8 mouse cellular contexts compared by ENCODE assay signal in the genomic region with DNA sequence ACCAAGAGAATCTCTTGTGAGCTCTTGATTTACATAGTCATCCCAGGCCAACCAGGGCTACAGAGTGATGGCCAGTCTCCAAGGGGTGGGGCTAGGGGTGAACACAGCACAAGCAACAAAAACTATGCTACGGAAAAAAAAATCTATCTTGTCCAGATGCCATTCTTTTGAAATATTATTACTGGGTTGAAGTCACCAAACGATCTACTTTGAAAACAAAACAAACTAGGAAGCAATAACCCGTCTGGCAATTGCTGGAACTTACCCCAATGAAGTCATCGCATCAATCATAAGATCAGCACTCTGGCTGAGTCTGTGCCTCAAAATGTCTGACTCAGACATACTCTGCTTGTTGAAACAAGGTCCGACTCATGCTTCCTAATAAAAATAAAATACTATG. TPM values are rescaled to one million over a fixed set of nuclear protein-coding genes. Genes with fewer than 3 reads are reported as not detected.
DNase-seq lines count a peak whose midpoint lies in the region; ATAC-seq and TF ChIP-seq lines count a peak whose summit lies in the region.

No protein-coding gene starts in this region.

- no peak for TF ChIP-seq CTCF in ES-Bruce4 (IDR thresholded peaks at IDR 0.05; ENCODE audit: low read depth, low read length)
- no peak for TF ChIP-seq CTCF in liver, embryonic 14.5 days (IDR thresholded peaks at IDR 0.05; ENCODE audit: low read depth)

- H3K4me2 ChIP-seq in heart, embryonic 14.5 days (ENCODE audit: low read length) = peak overlapping the region; percentile 86
- peak overlapping the region; percentile 100 for H3K4me2 ChIP-seq in liver, embryonic 14.5 days (ENCODE audit: low read depth)

- WGBS in heart, embryonic 14.5 days = 16% methylated on average over 5 of the region's 5 CpGs
- 19% methylated on average over 5 of the region's 5 CpGs for WGBS in liver, embryonic 14.5 days (ENCODE audit: insufficient replicate concordance)

- peak overlapping the region; percentile 97 for H3K9ac ChIP-seq in ES-Bruce4 (ENCODE audit: low read depth, poor library complexity, severe bottlenecking)
- peak overlapping the region; percentile 86 for H3K9ac ChIP-seq in heart, embryonic 14.5 days (ENCODE audit: low read length)
- peak overlapping the region; percentile 98 for H3K9ac ChIP-seq in liver, embryonic 14.5 days (replicated peaks)

- H3K27me3 ChIP-seq in ES-Bruce4 (ENCODE audit: control insufficient read depth, insufficient read depth, low read length, poor library complexity, severe bottlenecking) = no peaks in the 10 kb centered on the region
- H3K27me3 ChIP-seq in heart, embryonic 14.5 days (ENCODE audit: control insufficient read depth, insufficient read depth, low read length) = no peaks in the 10 kb centered on the region
- no peaks in the 10 kb centered on the region for H3K27me3 ChIP-seq in liver, embryonic 14.5 days (ENCODE audit: control insufficient read depth, insufficient read depth, low read length)

- H3K4me1 ChIP-seq in ES-Bruce4 (ENCODE audit: control insufficient read depth, insufficient read depth, low read length) = no peaks in the 10 kb centered on the region
- peaks cover 2 to 20% of the 10 kb centered on the region in 2 experiments; a peak in 3 of 4 replicates for H3K4me1 ChIP-seq in heart, embryonic 14.5 days (ENCODE audit: control insufficient read depth in 2 of 2, insufficient read depth in 2 of 2, low read length in 2 of 2)
- H3K4me1 ChIP-seq in liver, embryonic 14.5 days (replicated peaks; ENCODE audit: control insufficient read depth in 2 of 2, insufficient read depth in 2 of 2, low read length in 1 of 2) = peaks cover 21 to 22% of the 10 kb centered on the region in 2 experiments

- peak overlapping the region; percentile 94 for H3K27ac ChIP-seq in ES-Bruce4 (ENCODE audit: insufficient read depth, low read length)
- peak overlapping the region in 1 of 2 experiments; percentile 92; a peak in 3 of 4 replicates for H3K27ac ChIP-seq in heart, embryonic 14.5 days (replicated peaks in 1 of 2; ENCODE audit: control insufficient read depth in 1 of 2, insufficient read depth in 1 of 2, low read depth in 2 of 2, low read length in 2 of 2)
- peak overlapping the region; percentile 98 for H3K27ac ChIP-seq in liver, embryonic 14.5 days

- TF ChIP-seq POLR2A in ES-Bruce4 (IDR thresholded peaks at IDR 0.05; ENCODE audit: insufficient read depth, low read length) = no peak

- H3K4me3 ChIP-seq in ES-Bruce4 (ENCODE audit: low read depth, low read length) = no peak overlapping the region
- peak overlapping the region in 1 of 2 experiments; percentile 57; a peak in 3 of 4 replicates for H3K4me3 ChIP-seq in heart, embryonic 14.5 days (ENCODE audit: control insufficient read depth in 1 of 2, insufficient read depth in 1 of 2, low read depth in 1 of 2, low read length in 2 of 2)
- H3K4me3 ChIP-seq in liver, embryonic 14.5 days (ENCODE audit: insufficient read depth in 1 of 2, low read depth in 2 of 2, low read length in 2 of 2) = peak overlapping the region; percentile 67 to 91; a peak in 3 of 4 replicates

- ATAC-seq in erythroblast, adult 5-6 weeks (replicated peaks; ENCODE audit: low FRiP score, poor library complexity, severe bottlenecking) = peak; percentile 68
- ATAC-seq in heart, embryonic 14.5 days (ENCODE audit: insufficient number of reproducible peaks, insufficient read depth, low FRiP score, low read depth) = no peak
- peak; percentile 26; the same call in 1 of the 2 replicates for ATAC-seq in liver, embryonic 14.5 days (ENCODE audit: insufficient read depth)

- no peak for TF ChIP-seq EP300 in ES-Bruce4 (IDR thresholded peaks at IDR 0.05; ENCODE audit: insufficient read depth, low read depth, low read length)
- no peak for TF ChIP-seq EP300 in liver, embryonic 14.5 days (IDR thresholded peaks at IDR 0.05; ENCODE audit: low read depth)

- DNase-seq in adrenal gland, postnatal 25 days = peak; percentile 81
- DNase-seq in kidney, postnatal 10 days = peak; percentile 86
- peak in 2 of 3 experiments; percentile 34 to 61 for DNase-seq in liver, embryonic 14.5 days (ENCODE audit: low read depth in 3 of 3, low spot score in 3 of 3)
- DNase-seq in natural killer cell, adult 2 months (ENCODE audit: low spot score in 2 of 2) = peak; percentile 51 to 59
- DNase-seq in yolk sac, embryonic 10.5 days (ENCODE audit: low spot score) = peak; percentile 55

- no peaks in the 10 kb centered on the region for H3K9me3 ChIP-seq in ES-Bruce4 (replicated peaks; ENCODE audit: control insufficient read depth, insufficient read depth, low read length, poor library complexity, severe bottlenecking)
- H3K9me3 ChIP-seq in heart, embryonic 14.5 days (ENCODE audit: control insufficient read depth, low read length) = no peaks in the 10 kb centered on the region
- no peaks in the 10 kb centered on the region for H3K9me3 ChIP-seq in liver, embryonic 14.5 days (ENCODE audit: control insufficient read depth, low read length)

- peaks cover 18% of the 10 kb centered on the region for H3K36me3 ChIP-seq in ES-Bruce4 (ENCODE audit: control insufficient read depth, insufficient read depth, low read length, poor library complexity, severe bottlenecking)
- peaks cover 19% of the 10 kb centered on the region for H3K36me3 ChIP-seq in heart, embryonic 14.5 days (ENCODE audit: control insufficient read depth, insufficient read depth, low read length)
- peaks cover 18% of the 10 kb centered on the region for H3K36me3 ChIP-seq in liver, embryonic 14.5 days (replicated peaks; ENCODE audit: control insufficient read depth, insufficient read depth, low read depth)

RNA-seq across cellular contexts. Expression of gene Ubb, which starts 1.2 kb away (rescaled TPM):
- polyA plus RNA-seq in ES-Bruce4 (2011; ENCODE audit: insufficient read depth, insufficient read length, low read depth, missing spikeins) = 626 and 640 TPM in 2 replicates
- total RNA-seq in adrenal gland, postnatal 25 days (2021) = 1,162 and 1,405 TPM in 2 replicates
- 1,189 and 1,264 TPM in 2 replicates for total RNA-seq in erythroblast, adult 5-6 weeks (2015; ENCODE audit: low replicate concordance)
- 1,425 and 1,690 TPM in 2 replicates for total RNA-seq in erythroblast, adult 5-6 weeks (2017; ENCODE audit: low replicate concordance)
- polyA plus RNA-seq in heart, embryonic 14.5 days (2014; fragmentation: Nextera tagmentation; extraction: Ambion mirVana) = 2,716 and 2,876 TPM in 2 replicates
- 1,013 and 1,031 TPM in 2 replicates for polyA plus RNA-seq in liver, embryonic 14.5 days (2012; rRNA removed)
- 1,383 and 1,393 TPM in 2 replicates for polyA plus RNA-seq in liver, embryonic 14.5 days (2014; fragmentation: Nextera tagmentation; extraction: Ambion mirVana)

RNA-seq across cellular contexts. Expression of gene Cenpv, which starts 10.7 kb away (rescaled TPM):
- 66.9 and 77.3 TPM in 2 replicates for polyA plus RNA-seq in ES-Bruce4 (2011; ENCODE audit: insufficient read depth, insufficient read length, low read depth, missing spikeins)
- 40.0 and 44.4 TPM in 2 replicates for total RNA-seq in adrenal gland, postnatal 25 days (2021)
- 1.7 and 9.6 TPM in 2 replicates for total RNA-seq in erythroblast, adult 5-6 weeks (2015; ENCODE audit: low replicate concordance)
- 5.7 and 14.6 TPM in 2 replicates for total RNA-seq in erythroblast, adult 5-6 weeks (2017; ENCODE audit: low replicate concordance)
- 29.8 and 37.7 TPM in 2 replicates for polyA plus RNA-seq in heart, embryonic 14.5 days (2014; fragmentation: Nextera tagmentation; extraction: Ambion mirVana)
- polyA plus RNA-seq in liver, embryonic 14.5 days (2012; rRNA removed) = 23.4 and 26.6 TPM in 2 replicates
- 21.8 and 22.3 TPM in 2 replicates for polyA plus RNA-seq in liver, embryonic 14.5 days (2014; fragmentation: Nextera tagmentation; extraction: Ambion mirVana)

RNA-seq across cellular contexts. Expression of gene Trpv2, which starts 24.5 kb away (rescaled TPM):
- 1.5 and 1.9 TPM in 2 replicates for polyA plus RNA-seq in ES-Bruce4 (2011; ENCODE audit: insufficient read depth, insufficient read length, low read depth, missing spikeins)
- total RNA-seq in adrenal gland, postnatal 25 days (2021) = 1.6 and 1.9 TPM in 2 replicates
- 2.3 and 4.2 TPM in 2 replicates for total RNA-seq in erythroblast, adult 5-6 weeks (2015; ENCODE audit: low replicate concordance)
- total RNA-seq in erythroblast, adult 5-6 weeks (2017; ENCODE audit: low replicate concordance) = 6.8 and 7.7 TPM in 2 replicates
- 3.7 and 4.2 TPM in 2 replicates for polyA plus RNA-seq in heart, embryonic 14.5 days (2014; fragmentation: Nextera tagmentation; extraction: Ambion mirVana)
- polyA plus RNA-seq in liver, embryonic 14.5 days (2012; rRNA removed) = 3.5 and 4.2 TPM in 2 replicates
- polyA plus RNA-seq in liver, embryonic 14.5 days (2014; fragmentation: Nextera tagmentation; extraction: Ambion mirVana) = 4.6 and 4.8 TPM in 2 replicates
